17 mouse cellular contexts compared by ENCODE assay signal in genomic region chr2:134977641-134978040, GRCm38 (mm10).
DNase-seq lines count a peak whose midpoint lies in the region; ATAC-seq and TF ChIP-seq lines count a peak whose summit lies in the region.
"Had no signal": no experiment of that assay in that cellular context is flagged by ENCODE, and none has a peak within 500 bp of the region (broad histone marks: within the 10 kb centered on the region; RNA-seq: fewer than 3 reads in every experiment).

No protein-coding gene starts in this region.

- no peak overlapping the region for H3K4me2 ChIP-seq in forebrain, embryonic 16.5 days (ENCODE audit: low read length)
- no peak overlapping the region for H3K4me2 ChIP-seq in forebrain, embryonic 12.5 days
- no peak overlapping the region for H3K4me2 ChIP-seq in limb, embryonic 14.5 days (replicated peaks; ENCODE audit: low read depth, low read length, severe bottlenecking)
- H3K4me2 ChIP-seq: embryonic facial prominence, embryonic 15.5 days; heart, embryonic 13.5 days; liver, embryonic 13.5 days; stomach, embryonic 15.5 days had no signal

- H3K9me3 ChIP-seq in forebrain, embryonic 16.5 days (ENCODE audit: control insufficient read depth, low read length): no peaks in the 10 kb centered on the region
- H3K9me3 ChIP-seq in forebrain, embryonic 12.5 days: no peaks in the 10 kb centered on the region
- H3K9me3 ChIP-seq in limb, embryonic 14.5 days (ENCODE audit: control insufficient read depth, low read length): no peaks in the 10 kb centered on the region
- H3K9me3 ChIP-seq in limb, embryonic 10.5 days (replicated peaks): no peaks in the 10 kb centered on the region
- H3K9me3 ChIP-seq: embryonic facial prominence, embryonic 15.5 days; heart, embryonic 13.5 days; liver, embryonic 13.5 days; stomach, embryonic 15.5 days had no signal

- H3K9ac ChIP-seq in forebrain, embryonic 16.5 days (replicated peaks; ENCODE audit: low read depth, low read length): no peak overlapping the region
- H3K9ac ChIP-seq in forebrain, embryonic 12.5 days: no peak overlapping the region
- H3K9ac ChIP-seq in limb, embryonic 14.5 days (ENCODE audit: low read depth, low read length, severe bottlenecking): no peak overlapping the region
- H3K9ac ChIP-seq: embryonic facial prominence, embryonic 15.5 days; heart, embryonic 13.5 days; liver, embryonic 13.5 days; stomach, embryonic 15.5 days had no signal

- H3K27ac ChIP-seq in forebrain, embryonic 16.5 days (ENCODE audit: low read length): no peak overlapping the region
- no peak overlapping the region for H3K27ac ChIP-seq in forebrain, embryonic 12.5 days
- no peak overlapping the region for H3K27ac ChIP-seq in limb, embryonic 14.5 days (replicated peaks; ENCODE audit: low read depth, low read length)
- no peak overlapping the region for H3K27ac ChIP-seq in limb, embryonic 10.5 days
- H3K27ac ChIP-seq: embryonic facial prominence, embryonic 15.5 days; heart, embryonic 13.5 days; liver, embryonic 13.5 days; stomach, embryonic 15.5 days had no signal

- peak; percentile 54; the same call in 1 of the 2 replicates for ATAC-seq in forebrain, embryonic 16.5 days
- no peak for ATAC-seq in forebrain, embryonic 12.5 days (ENCODE audit: low FRiP score)
- ATAC-seq in limb, embryonic 14.5 days (ENCODE audit: low FRiP score, low read depth): no peak
- ATAC-seq: intestine, postnatal 0 days; Patski had no signal

- H3K4me1 ChIP-seq in forebrain, embryonic 16.5 days (replicated peaks; ENCODE audit: control insufficient read depth, insufficient read depth, low read length): peaks cover 8% of the 10 kb centered on the region
- H3K4me1 ChIP-seq in forebrain, embryonic 12.5 days: 0 out of 2 replicates have a peak, but pooled peaks cover 5% of the 10 kb centered on the region
- H3K4me1 ChIP-seq in limb, embryonic 14.5 days (ENCODE audit: control insufficient read depth, insufficient read depth, low read length): peaks cover 9% of the 10 kb centered on the region; the same call in 1 of the 2 replicates
- peaks cover 9% of the 10 kb centered on the region for H3K4me1 ChIP-seq in limb, embryonic 10.5 days
- H3K4me1 ChIP-seq: liver, embryonic 13.5 days had no signal

- no peak for TF ChIP-seq POLR2A in limb, embryonic 14.5 days (IDR thresholded peaks at IDR 0.05; ENCODE audit: borderline replicate concordance, extremely low read depth, insufficient read depth, insufficient read length)

- no peaks in the 10 kb centered on the region for H3K27me3 ChIP-seq in forebrain, embryonic 16.5 days (replicated peaks; ENCODE audit: control insufficient read depth, insufficient read depth, low read length)
- H3K27me3 ChIP-seq in forebrain, embryonic 12.5 days: no peaks in the 10 kb centered on the region
- H3K27me3 ChIP-seq in limb, embryonic 14.5 days (ENCODE audit: control insufficient read depth, insufficient read depth, low read length): no peaks in the 10 kb centered on the region
- H3K27me3 ChIP-seq in limb, embryonic 10.5 days (ENCODE audit: low read depth, poor library complexity, severe bottlenecking): no peaks in the 10 kb centered on the region
- H3K27me3 ChIP-seq: embryonic facial prominence, embryonic 15.5 days; heart, embryonic 13.5 days; liver, embryonic 13.5 days; stomach, embryonic 15.5 days had no signal

- H3K4me3 ChIP-seq in forebrain, embryonic 16.5 days (replicated peaks; ENCODE audit: low read length): no peak overlapping the region
- no peak overlapping the region for H3K4me3 ChIP-seq in forebrain, embryonic 12.5 days (replicated peaks)
- no peak overlapping the region for H3K4me3 ChIP-seq in limb, embryonic 14.5 days (replicated peaks; ENCODE audit: low read length)
- no peak overlapping the region for H3K4me3 ChIP-seq in limb, embryonic 10.5 days
- H3K4me3 ChIP-seq: embryonic facial prominence, embryonic 15.5 days; heart, embryonic 13.5 days; liver, embryonic 13.5 days; stomach, embryonic 15.5 days had no signal

- H3K36me3 ChIP-seq in forebrain, embryonic 16.5 days (ENCODE audit: control insufficient read depth, insufficient read depth): no peaks in the 10 kb centered on the region
- H3K36me3 ChIP-seq in forebrain, embryonic 12.5 days (replicated peaks): no peaks in the 10 kb centered on the region
- H3K36me3 ChIP-seq in limb, embryonic 14.5 days (ENCODE audit: control insufficient read depth, insufficient read depth, low read length): no peaks in the 10 kb centered on the region
- no peaks in the 10 kb centered on the region for H3K36me3 ChIP-seq in limb, embryonic 10.5 days
- H3K36me3 ChIP-seq: embryonic facial prominence, embryonic 15.5 days; heart, embryonic 13.5 days; liver, embryonic 13.5 days; stomach, embryonic 15.5 days had no signal

- peak; percentile 55 for DNase-seq in limb, embryonic 14.5 days (ENCODE audit: low spot score)
- no peak for DNase-seq in limb, embryonic 10.5 days (ENCODE audit: low spot score)
- DNase-seq in adrenal gland, postnatal 10 days: peak; percentile 47
- DNase-seq in fibroblast of lung, adult 2 months (ENCODE audit: low read depth): peak; percentile 44
- DNase-seq in frontal cortex, postnatal 10 days (ENCODE audit: low spot score in 2 of 2): no peak
- DNase-seq: cerebellum, postnatal 25 days; gastrocnemius, postnatal 10 days; liver, embryonic 13.5 days; right cerebral cortex, postnatal 25 days; thymus, postnatal 36 days had no signal

- WGBS in forebrain, embryonic 16.5 days: 77% methylated on average over 1 of the region's 1 CpGs
- WGBS in forebrain, embryonic 12.5 days: 89% methylated on average over 1 of the region's 1 CpGs
- 79% methylated on average over 1 of the region's 1 CpGs for WGBS in limb, embryonic 14.5 days
- WGBS in limb, embryonic 10.5 days: 90% methylated on average over 1 of the region's 1 CpGs

Comparison
In these comparisons a context has a peak if more than half of its experiments do, and no peak if none do; other contexts are left out.
1. DNase-seq: peak in limb, embryonic 14.5 days (single experiment), adrenal gland, postnatal 10 days (single experiment) and fibroblast of lung, adult 2 months (single experiment); none in limb, embryonic 10.5 days (single experiment) and frontal cortex, postnatal 10 days (0 of 2).